Mouse (Mus musculus): ENCODE data around the gene Epc2. TPM values are rescaled to one million over a fixed set of nuclear protein-coding genes. Genes with fewer than 3 reads are reported as not detected.
"Not testable (repeated sequence)": the region's sequence is repeated elsewhere in the genome, so short reads cannot be mapped to it uniquely, and the experiment has no call there.

The Epc2 gene
- total RNA-seq, 2 experiments from 2014 or later: 42.4 to 45.1 TPM

DNA sequence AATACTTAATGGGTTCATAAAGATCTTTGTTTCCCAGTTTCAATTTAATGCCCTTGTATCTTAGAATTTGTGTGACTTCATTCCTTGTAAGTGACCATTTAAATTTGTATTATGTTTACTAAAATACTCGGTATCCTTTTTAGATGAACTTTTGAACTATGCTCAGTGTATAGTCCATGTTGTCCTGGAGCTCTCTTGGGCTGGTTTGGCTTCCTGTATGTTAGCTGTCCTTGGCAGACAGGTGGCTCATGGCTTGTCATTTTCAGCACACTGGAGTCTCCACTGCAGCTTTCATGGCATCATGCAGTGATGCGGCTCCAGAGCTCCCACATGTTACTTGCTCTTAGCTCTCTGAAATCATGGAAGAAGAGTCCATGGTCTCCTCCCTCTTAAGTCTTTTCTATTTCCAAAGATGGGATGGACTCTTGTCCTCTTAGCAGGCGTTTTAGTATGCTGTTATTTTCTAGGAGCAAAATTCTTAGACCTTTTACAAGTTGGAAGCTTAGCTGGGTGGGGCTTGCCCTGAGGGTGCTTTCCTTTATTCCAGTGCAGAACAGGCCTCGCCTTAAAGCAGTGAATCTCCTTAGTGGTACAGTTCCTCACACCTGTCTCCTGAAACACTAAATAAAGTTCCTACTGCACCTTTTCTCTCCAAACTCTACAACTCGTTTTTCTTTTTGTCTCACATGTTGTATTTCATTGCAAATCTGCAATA, 20.5 kb downstream of the Epc2 start:
- DNase-seq (ENCODE audit: low spot score in 2 of 2): no peak

DNA sequence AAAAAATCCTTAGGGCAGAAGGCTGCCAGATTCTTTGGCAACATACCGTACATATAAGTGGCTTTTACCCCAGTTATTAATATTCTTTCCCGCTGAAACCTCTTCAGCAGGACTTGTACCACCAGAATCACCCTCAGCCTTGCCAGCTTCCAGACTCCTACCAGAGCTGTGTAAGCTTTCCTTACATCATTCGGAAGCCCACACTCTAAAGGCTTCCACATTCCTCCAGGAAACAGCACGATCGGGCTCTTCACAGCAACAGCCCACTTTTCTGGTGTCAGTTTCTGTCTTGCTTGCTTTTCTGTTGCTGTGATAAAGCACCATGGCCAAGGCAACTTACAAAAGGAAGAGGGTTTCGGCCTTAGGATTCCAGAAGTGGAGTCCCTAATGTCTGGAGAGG, 21.2 kb downstream of the Epc2 start:
- DNase-seq (ENCODE audit: low spot score in 2 of 2): no peak

- no peak for DNase-seq (ENCODE audit: low spot score in 2 of 2)
Measured at GRCm38 (mm10) chr2:49482146-49482545, 30.9 kb downstream of the Epc2 start.

DNA sequence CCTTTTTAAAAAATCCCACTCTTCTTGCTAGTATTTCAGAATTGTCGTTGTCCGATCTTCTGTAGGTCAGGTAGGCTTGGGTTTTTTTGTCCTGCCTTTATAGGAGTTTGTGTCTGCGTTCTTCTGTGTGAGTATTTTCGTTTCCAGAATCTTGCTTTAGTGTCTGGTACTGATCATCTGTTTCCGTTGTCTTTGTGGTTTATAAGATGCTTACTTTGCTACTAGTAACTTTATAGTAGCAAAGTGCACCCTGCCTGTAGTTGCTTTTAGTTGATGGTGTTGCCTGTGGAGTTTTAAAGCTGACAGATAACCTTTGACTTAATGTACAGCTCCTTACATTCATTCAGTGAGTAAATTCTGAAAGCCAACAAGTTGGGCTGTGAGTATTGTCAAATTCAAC, 32.1 kb downstream of the Epc2 start:
- DNase-seq (ENCODE audit: low spot score in 2 of 2): no peak

DNA sequence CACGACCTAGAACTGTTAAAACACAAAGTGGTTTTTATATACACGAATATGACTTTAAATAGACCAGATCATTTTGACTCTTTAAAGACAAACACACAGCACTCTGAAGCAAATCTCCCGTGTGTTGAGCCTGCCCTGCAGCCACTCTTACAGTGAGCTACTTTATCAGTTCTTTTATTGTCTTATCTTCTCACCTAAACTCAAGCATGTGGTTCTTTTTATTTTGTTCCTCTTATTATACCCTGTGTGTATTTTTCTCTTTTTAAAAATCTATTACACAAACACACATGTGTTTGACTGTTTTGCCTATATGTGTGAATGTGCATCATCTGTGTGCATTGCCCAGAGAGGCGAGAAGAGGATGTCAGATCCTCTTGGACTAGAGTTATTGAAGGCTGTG, 50.1 kb downstream of the Epc2 start:
- no peak for DNase-seq (ENCODE audit: low spot score in 2 of 2)

GRCm38 (mm10) chr2:49503596-49503995, 52.3 kb downstream of the Epc2 start:
- no peak for DNase-seq (ENCODE audit: low spot score in 2 of 2)

DNA sequence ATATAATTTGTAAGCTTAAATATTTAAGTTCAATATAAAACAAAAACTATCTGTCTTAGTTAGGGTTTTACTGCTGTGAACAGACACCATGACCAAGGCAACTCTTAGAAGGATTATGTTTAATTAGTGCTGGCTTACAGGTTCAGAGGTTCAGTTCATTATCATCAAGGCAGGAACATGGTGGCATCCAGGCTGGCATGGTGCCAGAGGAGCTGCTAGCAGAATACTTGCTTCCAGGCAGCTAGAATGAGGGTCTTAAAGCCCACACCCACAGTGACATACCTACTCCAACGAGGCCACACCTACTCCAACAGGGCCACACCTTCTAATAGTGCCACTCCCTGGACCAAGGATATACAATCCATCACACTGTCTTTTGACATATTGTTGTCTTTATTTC, 53.9 kb downstream of the Epc2 start:
- not testable (repeated sequence) for DNase-seq (ENCODE audit: low spot score in 2 of 2)

GRCm38 (mm10) chr2:49510832-49511231, 59.5 kb downstream of the Epc2 start:
- no peak for DNase-seq (ENCODE audit: low spot score in 2 of 2)

- no peak for DNase-seq (ENCODE audit: low spot score in 2 of 2)
Measured at GRCm38 (mm10) chr2:49516011-49516410, 64.7 kb downstream of the Epc2 start.

GRCm38 (mm10) chr2:49520409-49520808, 69.1 kb downstream of the Epc2 start:
- DNase-seq (ENCODE audit: low spot score in 2 of 2): no peak

DNA sequence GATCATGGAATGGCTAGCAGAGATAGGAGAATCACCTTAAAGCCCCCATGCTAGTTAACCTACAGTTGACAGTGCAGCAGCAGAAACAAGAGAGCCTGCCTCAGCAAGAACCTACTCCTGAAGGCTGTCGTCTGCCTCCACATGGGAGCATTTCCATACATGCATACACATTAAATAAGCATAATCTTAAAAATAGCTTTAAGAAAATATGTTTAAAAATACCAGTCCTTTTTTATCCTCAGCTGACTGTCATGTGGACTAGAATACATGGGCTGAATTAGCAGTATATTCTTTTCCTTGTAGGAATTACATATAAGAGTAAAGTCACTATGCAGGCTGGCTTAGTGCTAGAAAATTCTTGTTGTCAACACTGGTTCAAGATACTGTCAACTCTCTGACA, 69.7 kb downstream of the Epc2 start:
- DNase-seq (ENCODE audit: low spot score in 2 of 2): no peak

DNA sequence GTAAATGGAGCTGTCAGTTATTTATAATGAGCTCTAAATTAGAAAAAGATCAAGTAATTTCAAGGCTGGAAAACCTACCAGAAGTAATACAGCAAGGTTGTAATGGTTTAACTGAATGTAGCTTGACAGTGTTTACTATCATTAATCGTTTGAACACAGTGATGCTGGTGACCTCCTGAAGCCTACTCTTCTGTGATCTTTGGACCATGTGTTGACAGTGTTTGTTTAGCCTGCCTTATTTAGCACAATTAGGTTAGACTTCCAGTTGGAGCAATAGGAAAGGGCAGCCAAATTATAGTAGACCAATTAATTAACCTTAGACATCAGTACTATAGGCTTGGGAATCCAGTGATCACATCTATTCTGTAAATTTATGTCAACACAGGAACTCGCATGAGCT, 70.3 kb downstream of the Epc2 start:
- no peak for DNase-seq (ENCODE audit: low spot score in 2 of 2)

DNA sequence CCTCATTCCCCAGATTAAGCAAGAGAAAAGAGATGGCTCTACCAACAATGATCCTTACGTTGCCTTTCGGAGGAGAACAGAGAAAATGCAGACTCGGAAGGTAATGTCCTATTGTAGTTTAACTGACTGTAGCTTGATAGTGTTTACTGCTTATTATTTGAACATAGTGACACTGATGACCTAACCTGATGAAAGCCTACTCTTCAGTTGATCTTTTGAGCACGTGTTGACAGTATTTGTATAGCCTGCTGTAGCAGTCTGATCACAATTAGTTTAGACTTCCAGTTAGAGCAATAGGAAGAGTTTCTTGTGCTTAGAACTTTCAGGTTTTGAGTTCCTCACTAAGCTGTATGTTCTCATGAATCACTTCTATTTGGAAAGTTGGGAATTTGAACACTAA, 71.3 kb downstream of the Epc2 start:
- DNase-seq (ENCODE audit: low spot score in 2 of 2): no peak

GRCm38 (mm10) chr2:49537147-49537546, 85.9 kb downstream of the Epc2 start:
- DNase-seq (ENCODE audit: low spot score in 2 of 2): no peak

DNA sequence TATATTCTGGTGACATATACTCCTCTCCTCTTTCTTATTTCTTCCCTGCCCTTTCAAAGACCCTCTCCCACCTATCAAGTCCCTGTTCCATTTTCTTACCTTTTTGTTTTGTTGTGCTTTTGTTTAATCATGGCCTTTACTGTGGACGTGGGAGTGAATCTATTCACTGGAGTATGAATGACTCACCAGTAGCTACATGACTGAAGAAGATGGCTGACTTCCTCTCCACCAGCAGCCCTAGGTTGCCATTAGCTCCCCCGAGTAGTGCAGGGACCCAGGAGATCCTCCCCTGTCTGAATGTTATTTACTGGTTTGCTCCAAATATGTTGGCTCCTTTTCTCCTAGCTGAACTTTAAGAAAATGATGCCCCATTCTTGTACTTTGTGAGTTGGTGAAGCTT, 86.8 kb downstream of the Epc2 start:
- no peak for DNase-seq (ENCODE audit: low spot score in 2 of 2)

DNA sequence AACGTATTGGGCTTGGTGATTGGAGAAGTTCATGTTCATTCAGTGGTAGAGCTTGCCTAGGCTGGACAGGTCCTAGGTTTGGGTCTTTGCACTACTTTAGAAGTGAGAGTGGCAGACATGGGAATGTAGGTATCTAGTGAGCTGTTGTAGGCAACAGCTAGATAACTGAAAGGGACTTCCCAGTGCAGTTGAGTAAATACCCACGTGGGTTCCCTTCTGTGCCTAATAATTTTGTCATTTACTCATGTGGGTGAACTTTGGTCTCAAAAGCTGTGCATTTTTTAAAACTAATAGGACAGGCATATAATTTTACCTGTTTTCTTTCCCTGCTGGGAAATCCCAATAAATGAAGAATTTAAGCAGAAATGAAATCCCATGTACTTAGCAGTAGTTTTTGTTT, 88.5 kb downstream of the Epc2 start:
- DNase-seq (ENCODE audit: low spot score in 2 of 2): no peak

GRCm38 (mm10) chr2:49547813-49548212, 96.5 kb downstream of the Epc2 start:
- DNase-seq (ENCODE audit: low spot score in 2 of 2): no peak

- DNase-seq (ENCODE audit: low spot score in 2 of 2): no peak
Measured at GRCm38 (mm10) chr2:49548492-49548891, 97.2 kb downstream of the Epc2 start.

DNA sequence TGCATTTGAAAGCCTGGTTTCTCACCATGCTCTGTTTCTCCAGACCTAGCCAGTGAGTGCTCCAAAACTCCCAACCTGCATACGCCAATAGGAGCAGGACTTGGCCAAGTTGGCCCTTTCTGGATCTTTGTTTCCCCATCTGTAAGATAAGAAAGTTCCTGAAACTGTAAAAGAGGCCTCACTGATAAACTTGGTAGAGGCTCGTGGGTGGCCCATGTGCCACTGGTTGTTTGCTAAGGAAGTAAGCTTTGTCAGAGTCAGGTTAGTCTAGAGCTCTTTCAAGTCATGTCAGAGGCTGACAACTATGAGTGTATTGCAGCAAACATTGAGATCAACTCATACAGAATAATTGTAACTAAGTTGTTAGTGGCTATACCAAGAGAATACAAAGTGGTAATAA, 101.8 kb downstream of the Epc2 start:
- no peak for DNase-seq (ENCODE audit: low spot score in 2 of 2)

DNA sequence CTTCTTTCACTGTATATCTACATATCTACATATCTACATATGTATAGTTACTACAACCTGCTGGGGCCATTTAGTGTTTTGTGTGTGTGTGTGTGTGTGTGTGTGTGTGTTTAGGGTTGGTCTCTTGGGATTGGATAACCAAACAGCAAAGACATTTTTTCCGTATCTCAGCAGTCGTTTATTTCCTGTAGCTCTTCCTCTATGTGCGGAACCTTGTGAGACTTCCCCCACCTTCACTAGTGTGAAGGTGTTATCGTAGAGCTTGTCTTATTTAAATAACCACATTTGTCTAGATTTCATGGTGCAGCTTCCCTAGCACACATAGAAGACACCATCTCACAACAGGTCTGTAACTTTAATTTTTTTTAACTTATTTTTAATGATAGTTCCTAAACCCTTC, 106.1 kb downstream of the Epc2 start:
- DNase-seq (ENCODE audit: low spot score in 2 of 2): no peak

DNA sequence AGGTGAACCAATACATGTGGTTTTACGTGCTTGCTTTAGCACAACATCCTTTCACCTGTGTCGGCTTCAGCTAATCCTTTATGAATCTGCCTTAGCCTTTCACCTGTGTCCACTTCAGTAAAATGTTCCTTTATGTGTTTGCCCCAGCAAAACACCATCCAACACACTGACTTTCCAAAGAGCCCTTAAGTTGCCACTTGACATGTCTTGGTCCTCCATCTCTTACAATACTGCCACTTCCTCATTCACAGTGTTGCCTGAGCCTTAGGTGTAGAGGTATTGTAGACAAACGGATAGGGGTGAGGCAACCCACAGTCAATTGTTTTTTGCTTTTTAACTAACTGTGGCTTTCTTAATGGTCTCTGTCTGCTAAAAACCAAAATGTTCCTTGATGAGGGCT, 107.1 kb downstream of the Epc2 start:
- no peak for DNase-seq (ENCODE audit: low spot score in 2 of 2)

DNA sequence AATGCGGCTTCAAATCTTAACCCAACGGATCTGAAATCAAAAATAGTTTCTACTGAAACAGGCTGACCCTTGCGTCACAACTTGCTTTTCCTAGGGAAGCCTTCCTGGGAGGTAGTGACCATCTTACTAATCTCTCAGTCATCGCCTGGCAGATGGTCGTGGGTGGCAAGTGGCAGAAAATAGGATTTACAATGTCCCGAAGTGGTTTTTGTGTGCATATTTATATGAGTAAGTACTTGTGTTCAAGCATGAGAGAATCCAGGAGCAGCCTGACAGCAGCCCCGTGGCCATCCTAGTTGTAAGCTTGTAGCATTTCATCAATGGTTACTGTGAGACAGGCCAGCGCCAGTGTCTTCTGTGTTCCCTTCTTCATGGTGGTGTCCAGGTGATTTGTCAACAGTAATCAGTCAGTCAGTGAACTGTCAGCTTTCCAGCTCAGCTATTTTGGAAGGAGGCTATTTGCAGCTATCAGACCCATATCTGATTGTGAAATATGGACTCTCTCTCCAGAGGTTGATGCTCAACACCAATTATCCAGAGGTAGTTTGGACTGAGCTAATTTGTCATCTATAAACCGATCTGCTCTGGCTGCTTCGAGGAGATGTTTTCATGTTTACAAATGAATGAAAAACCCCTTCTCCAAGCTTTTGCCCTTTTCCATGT, 111.5 kb downstream of the Epc2 start:
- no peak for DNase-seq (ENCODE audit: low spot score in 2 of 2)

Measured in layer of hippocampus, postnatal 14 days (tissue).